14 mouse cellular contexts compared by ENCODE assay signal in genomic region chr12:38301497-38301896, GRCm38 (mm10).
DNase-seq lines count a peak whose midpoint lies in the region; ATAC-seq and TF ChIP-seq lines count a peak whose summit lies in the region.
"Had no signal": no experiment of that assay in that cellular context is flagged by ENCODE, and none has a peak within 500 bp of the region (broad histone marks: within the 10 kb centered on the region; RNA-seq: fewer than 3 reads in every experiment).

No protein-coding gene starts in this region.

- peak; percentile 5 for DNase-seq in adrenal gland, postnatal 25 days
- no peak for DNase-seq in adrenal gland, adult (ENCODE audit: inconsistent age in 2 of 2, low spot score in 1 of 2)
- peak; percentile 93 for DNase-seq in brain, embryonic 14.5 days (ENCODE audit: low read depth)
- DNase-seq in forebrain, postnatal 0 days = peak; percentile 80
- peak; percentile 13 to 50 for DNase-seq in left cerebral cortex, adult 9 months (ENCODE audit: low spot score in 2 of 2)
- no peak for DNase-seq in spleen, adult 12 weeks (ENCODE audit: low spot score)
- no peak for DNase-seq in lung, adult 2 months

- H3K9me3 ChIP-seq in forebrain, postnatal 0 days (ENCODE audit: low read length) = no peaks in the 10 kb centered on the region
- H3K9me3 ChIP-seq in heart, embryonic 11.5 days (replicated peaks; ENCODE audit: control insufficient read depth, low read length) = no peaks in the 10 kb centered on the region
- H3K9me3 ChIP-seq: embryonic facial prominence, embryonic 12.5 days; heart, embryonic 15.5 days; kidney, embryonic 15.5 days; liver, embryonic 15.5 days; midbrain, embryonic 12.5 days; stomach, embryonic 15.5 days had no signal

- no peak for TF ChIP-seq POLR2A in brain, embryonic 14.5 days (IDR thresholded peaks at IDR 0.05; ENCODE audit: borderline replicate concordance, extremely low read depth, insufficient read depth, insufficient read length, poor library complexity, severe bottlenecking)
- no peak for TF ChIP-seq POLR2A in lung, adult 2 months (IDR thresholded peaks at IDR 0.05; ENCODE audit: borderline replicate concordance, extremely low read depth, low read depth, low read length)

- no peaks in the 10 kb centered on the region for H3K36me3 ChIP-seq in forebrain, postnatal 0 days (ENCODE audit: insufficient read depth)
- no peaks in the 10 kb centered on the region for H3K36me3 ChIP-seq in heart, embryonic 11.5 days (ENCODE audit: control insufficient read depth, insufficient read depth, low read length)
- H3K36me3 ChIP-seq: embryonic facial prominence, embryonic 12.5 days; heart, embryonic 15.5 days; kidney, embryonic 15.5 days; liver, embryonic 15.5 days; midbrain, embryonic 12.5 days; stomach, embryonic 15.5 days had no signal

- peaks cover 3% of the 10 kb centered on the region for H3K4me1 ChIP-seq in forebrain, postnatal 0 days (ENCODE audit: insufficient read depth)
- no peaks in the 10 kb centered on the region for H3K4me1 ChIP-seq in lung, adult 2 months (ENCODE audit: control insufficient read depth, insufficient read depth, low read length)
- no peaks in the 10 kb centered on the region for H3K4me1 ChIP-seq in heart, embryonic 11.5 days (ENCODE audit: control insufficient read depth, insufficient read depth, low read length)
- H3K4me1 ChIP-seq: embryonic facial prominence, embryonic 12.5 days; heart, embryonic 15.5 days; kidney, embryonic 15.5 days; liver, embryonic 15.5 days; stomach, embryonic 15.5 days had no signal

- no peak overlapping the region for H3K27ac ChIP-seq in forebrain, postnatal 0 days (ENCODE audit: low read depth, low read length)
- H3K27ac ChIP-seq in heart, embryonic 11.5 days (ENCODE audit: low read depth, low read length) = no peak overlapping the region
- H3K27ac ChIP-seq: embryonic facial prominence, embryonic 12.5 days; heart, embryonic 15.5 days; kidney, embryonic 15.5 days; liver, embryonic 15.5 days; midbrain, embryonic 12.5 days; stomach, embryonic 15.5 days had no signal

- WGBS in forebrain, postnatal 0 days = 46% methylated on average over 1 of the region's 1 CpGs
- 68% methylated on average over 1 of the region's 1 CpGs for WGBS in lung, adult 2 months
- WGBS in heart, embryonic 11.5 days (ENCODE audit: insufficient replicate concordance) = 83% methylated on average over 1 of the region's 1 CpGs

- H3K4me2 ChIP-seq in forebrain, postnatal 0 days (ENCODE audit: low read depth) = no peak overlapping the region
- no peak overlapping the region for H3K4me2 ChIP-seq in heart, embryonic 11.5 days
- H3K4me2 ChIP-seq: embryonic facial prominence, embryonic 12.5 days; heart, embryonic 15.5 days; kidney, embryonic 15.5 days; liver, embryonic 15.5 days; midbrain, embryonic 12.5 days; stomach, embryonic 15.5 days had no signal

- no peak for TF ChIP-seq CTCF in brain, embryonic 14.5 days (IDR thresholded peaks at IDR 0.05; ENCODE audit: borderline replicate concordance, extremely low read depth, insufficient read depth, insufficient read length)
- TF ChIP-seq CTCF in forebrain, postnatal 0 days (IDR thresholded peaks at IDR 0.05; ENCODE audit: low read depth) = no peak
- TF ChIP-seq CTCF in lung, adult 2 months (IDR thresholded peaks at IDR 0.05; ENCODE audit: insufficient read depth, low read length) = no peak

- no peaks in the 10 kb centered on the region for H3K27me3 ChIP-seq in forebrain, postnatal 0 days (ENCODE audit: insufficient read depth, low read length)
- no peaks in the 10 kb centered on the region for H3K27me3 ChIP-seq in heart, embryonic 11.5 days (ENCODE audit: control insufficient read depth, insufficient read depth, low read length)
- H3K27me3 ChIP-seq: embryonic facial prominence, embryonic 12.5 days; heart, embryonic 15.5 days; kidney, embryonic 15.5 days; liver, embryonic 15.5 days; midbrain, embryonic 12.5 days; stomach, embryonic 15.5 days had no signal

- H3K9ac ChIP-seq in forebrain, postnatal 0 days = no peak overlapping the region
- no peak overlapping the region for H3K9ac ChIP-seq in heart, embryonic 11.5 days (ENCODE audit: low read depth, low read length)
- H3K9ac ChIP-seq: embryonic facial prominence, embryonic 12.5 days; heart, embryonic 15.5 days; kidney, embryonic 15.5 days; liver, embryonic 15.5 days; midbrain, embryonic 12.5 days; stomach, embryonic 15.5 days had no signal

- peak; percentile 66 for ATAC-seq in forebrain, postnatal 0 days
- no peak for ATAC-seq in heart, embryonic 11.5 days (replicated peaks; ENCODE audit: insufficient number of reproducible peaks, low FRiP score, low TSS enrichment)

- H3K4me3 ChIP-seq in forebrain, postnatal 0 days (ENCODE audit: low read depth, low read length) = no peak overlapping the region
- no peak overlapping the region for H3K4me3 ChIP-seq in lung, adult 2 months (replicated peaks; ENCODE audit: extremely low read depth, low read depth, low read length)
- H3K4me3 ChIP-seq in heart, embryonic 11.5 days (ENCODE audit: low read depth, low read length) = no peak overlapping the region
- H3K4me3 ChIP-seq: embryonic facial prominence, embryonic 12.5 days; heart, embryonic 15.5 days; kidney, embryonic 15.5 days; liver, embryonic 15.5 days; midbrain, embryonic 12.5 days; stomach, embryonic 15.5 days had no signal

Comparison
In these comparisons a context has a peak if more than half of its experiments do, and no peak if none do; other contexts are left out.
1. DNase-seq: peak in adrenal gland, postnatal 25 days (single experiment), brain, embryonic 14.5 days (single experiment), forebrain, postnatal 0 days (single experiment) and left cerebral cortex, adult 9 months (2 of 2); none in adrenal gland, adult (0 of 2), spleen, adult 12 weeks (single experiment) and lung, adult 2 months (single experiment).